Mouse (Mus musculus) forebrain, embryonic 11.5 days (tissue): Measurements from ENCODE around the gene Tmem56. TPM values are rescaled to one million over a fixed set of nuclear protein-coding genes. Genes with fewer than 3 reads are reported as not detected.
A peak's percentile ranks its signal among the peaks of the same experiment; 100 is the strongest.

Source experiments
- ATAC-seq: fragments of 200-750 bp; cut with Nextera tagmentation; replicated peaks from 2 replicates; pipeline ENCODE4 v1.8.0; 2017; ENCODE audit warnings: moderate TSS enrichment; ENCODE audit not compliant: low FRiP score
- DNase-seq: peaks from one replicate; pipeline ENCODE4 v3.0.0-alpha.2; 2017; ENCODE audit warnings: low spot score
- H3K27ac ChIP-seq: fragments of 300-500 bp; sonication (generic); 2 replicates; pipeline ENCODE4 v1.5.1; 2014; ENCODE audit warnings: low read depth, low read length
- H3K27me3 ChIP-seq: fragments of 300-500 bp; sonication (generic); 2 replicates; pipeline ENCODE4 v1.6.1; 2014; ENCODE audit warnings: mild to moderate bottlenecking, low read length, mixed read lengths; ENCODE audit not compliant: control insufficient read depth, insufficient read depth
- H3K36me3 ChIP-seq: fragments of 300-500 bp; sonication (generic); 2 replicates; pipeline ENCODE4 v1.6.1; 2014; ENCODE audit warnings: mild to moderate bottlenecking, low read length, moderate library complexity, mixed read lengths; ENCODE audit not compliant: control insufficient read depth, insufficient read depth
- H3K4me1 ChIP-seq: fragments of 300-500 bp; sonication (generic); replicated peaks from 2 replicates; pipeline ENCODE4 v1.6.1; 2014; ENCODE audit warnings: low read length, mixed read lengths; ENCODE audit not compliant: control insufficient read depth, insufficient read depth
- H3K4me2 ChIP-seq: fragments of 300-500 bp; sonication (generic); 2 replicates; pipeline ENCODE4 v1.6.1; 2014; ENCODE audit warnings: low read depth, mild to moderate bottlenecking, low read length, moderate library complexity, mixed read lengths; ENCODE audit not compliant: severe bottlenecking
- H3K4me3 ChIP-seq: fragments of 300-500 bp; sonication (generic); 2 replicates; pipeline ENCODE4 v1.5.1; 2014; ENCODE audit warnings: low read depth, low read length
- H3K9ac ChIP-seq: fragments of 300-500 bp; sonication (generic); 2 replicates; pipeline ENCODE4 v1.6.1; 2014; ENCODE audit warnings: low read length
- H3K9me3 ChIP-seq: fragments of 300-500 bp; sonication (generic); 2 replicates; pipeline ENCODE4 v1.6.1; 2016; ENCODE audit warnings: low read length, mixed read lengths; ENCODE audit not compliant: control insufficient read depth
- WGBS: fragments of 180-500 bp; shearing (Covaris S2); extraction: QIAGEN DNeasy Blood & Tissue Kit; methylation state at CpG from one replicate; pipeline ENCODE4 v1.1.7; 2014; 5-methylcytosine and 5-hydroxymethylcytosine counted together
- polyA plus RNA-seq: library from polyadenylated mRNA; unstranded; fragments of >200 nt; fragmentation: Nextera tagmentation; extraction: Ambion mirVana; gene quantifications from 2 replicates; pipeline ENCODE4 v1.2.1, GENCODE M21; 2014

Tmem56 gene
- polyA plus RNA-seq, 1 experiment from 2014 or later, result 3.1 TPM

DNA sequence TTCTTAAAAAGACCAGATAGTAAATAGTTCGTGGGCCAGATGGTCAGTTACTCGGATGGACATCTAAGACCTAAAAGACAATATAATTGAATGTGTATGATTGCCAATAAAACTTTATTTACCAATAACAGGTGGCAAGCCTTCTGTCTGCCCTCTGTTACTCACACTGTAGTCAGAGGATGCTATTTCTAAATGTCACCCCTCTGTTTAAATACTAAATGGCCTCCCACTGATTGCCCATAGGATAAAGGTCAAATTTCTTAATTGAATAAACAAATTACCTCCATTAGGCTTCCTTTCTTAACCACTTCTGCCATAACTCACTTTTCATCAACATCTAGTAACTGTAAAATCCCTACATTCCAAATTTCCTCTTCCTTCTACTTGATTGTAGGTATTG is 10.3 kb downstream of the Tmem56 start:
- WGBS, result 82% methylated on average over 2 of the region's 2 CpGs
- Histone ChIP-seq H3K27ac (no peak overlapping the region), H3K4me1 (no peaks in the 10 kb centered on the region), H3K9ac (no peak overlapping the region), H3K4me2 (no peak overlapping the region), H3K27me3 (no peaks in the 10 kb centered on the region), H3K9me3 (no peaks in the 10 kb centered on the region), H3K4me3 (no peak overlapping the region), H3K36me3 (no peaks in the 10 kb centered on the region)
- DNase-seq, result no peak
- no peak for ATAC-seq

DNA sequence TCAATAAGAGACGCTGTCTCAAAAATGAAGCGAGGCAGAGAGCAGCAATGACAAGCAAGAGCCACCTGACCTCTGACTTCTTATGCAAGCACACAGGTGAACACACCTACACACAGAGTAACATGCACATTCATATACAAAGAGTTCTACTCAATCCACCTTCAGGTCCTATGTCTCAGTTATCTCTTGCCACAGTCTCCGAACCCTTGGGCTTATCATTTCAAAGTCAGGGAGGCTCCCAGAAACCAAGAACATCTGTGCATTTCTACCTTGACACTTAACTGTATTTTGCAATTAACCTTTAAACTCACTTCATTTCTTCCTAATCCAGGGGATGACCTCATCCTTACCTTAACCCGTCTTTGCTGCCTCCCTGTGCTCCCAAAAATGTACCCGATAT is 15.6 kb downstream of the Tmem56 start:
- no peak for ATAC-seq
- no peak overlapping the region for H3K4me3 ChIP-seq
- H3K4me2 ChIP-seq, result no peak overlapping the region
- H3K36me3 ChIP-seq, result no peaks in the 10 kb centered on the region
- peaks cover 4% of the 10 kb centered on the region; the same call in 1 of the 2 replicates for H3K27me3 ChIP-seq
- no peaks in the 10 kb centered on the region for H3K4me1 ChIP-seq
- no peaks in the 10 kb centered on the region for H3K9me3 ChIP-seq
- 84% methylated on average over 5 of the region's 5 CpGs for WGBS
- no peak overlapping the region for H3K27ac ChIP-seq
- H3K9ac ChIP-seq, result no peak overlapping the region
- DNase-seq, result no peak

DNA sequence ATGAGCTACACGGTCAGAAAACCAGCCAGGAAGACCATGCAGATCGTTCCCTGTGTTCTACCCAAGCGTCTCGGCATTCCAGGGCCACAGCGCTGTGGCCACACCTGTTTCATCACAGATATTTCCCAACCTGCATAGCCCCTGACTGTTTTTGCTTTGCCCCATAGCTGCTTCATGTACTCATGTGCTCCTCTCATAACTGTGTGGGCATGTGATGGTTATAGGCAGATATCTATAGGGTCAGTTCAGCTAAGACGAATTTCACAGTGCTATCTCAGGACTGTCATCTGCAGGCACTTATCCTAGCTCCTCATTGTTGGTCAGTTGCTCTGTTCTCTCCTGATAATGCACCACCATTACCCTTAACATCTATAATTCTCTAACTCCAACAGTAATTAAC is 18.7 kb downstream of the Tmem56 start:
- Histone ChIP-seq H3K27ac (no peak overlapping the region), H3K27me3 (peaks cover 20% of the 10 kb centered on the region), H3K9ac (no peak overlapping the region), H3K36me3 (no peaks in the 10 kb centered on the region), H3K4me2 (no peak overlapping the region), H3K4me1 (0 out of 2 replicates have a peak, but pooled peaks cover 2% of the 10 kb centered on the region), H3K9me3 (no peaks in the 10 kb centered on the region), H3K4me3 (no peak overlapping the region)
- ATAC-seq (no peak), DNase-seq (no peak)
- 57% methylated on average over 6 of the region's 6 CpGs for WGBS

DNA sequence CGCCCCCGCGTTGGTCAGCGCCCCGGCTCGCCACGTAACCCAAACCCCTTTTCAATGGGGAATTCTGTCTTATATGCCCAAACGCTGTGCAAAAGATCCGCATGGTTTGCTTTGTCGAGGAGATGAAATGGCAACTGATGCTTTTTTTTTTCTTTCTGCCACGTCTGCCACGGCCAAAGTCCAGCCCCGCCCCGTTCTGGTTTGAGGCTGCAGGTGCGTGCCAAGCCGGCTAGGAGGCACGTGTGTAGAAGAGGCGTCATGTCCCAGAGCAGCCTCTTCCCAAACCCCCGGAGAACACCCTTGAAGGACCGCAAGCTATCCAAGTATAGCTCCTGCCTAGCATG is 19.7 kb downstream of the Tmem56 start:
- Histone ChIP-seq H3K4me1 (0 out of 2 replicates have a peak, but pooled peaks cover 2% of the 10 kb centered on the region), H3K27ac (no peak overlapping the region), H3K36me3 (no peaks in the 10 kb centered on the region), H3K4me2 (peak overlapping the region; percentile 100), H3K9me3 (no peaks in the 10 kb centered on the region), H3K4me3 (peak overlapping the region; percentile 78), H3K27me3 (peaks cover 20% of the 10 kb centered on the region), H3K9ac (peak overlapping the region; percentile 72)
- ATAC-seq, result peak; percentile 39
- peak; percentile 71 for DNase-seq
- 2% methylated on average over 20 of the region's 20 CpGs for WGBS

DNA sequence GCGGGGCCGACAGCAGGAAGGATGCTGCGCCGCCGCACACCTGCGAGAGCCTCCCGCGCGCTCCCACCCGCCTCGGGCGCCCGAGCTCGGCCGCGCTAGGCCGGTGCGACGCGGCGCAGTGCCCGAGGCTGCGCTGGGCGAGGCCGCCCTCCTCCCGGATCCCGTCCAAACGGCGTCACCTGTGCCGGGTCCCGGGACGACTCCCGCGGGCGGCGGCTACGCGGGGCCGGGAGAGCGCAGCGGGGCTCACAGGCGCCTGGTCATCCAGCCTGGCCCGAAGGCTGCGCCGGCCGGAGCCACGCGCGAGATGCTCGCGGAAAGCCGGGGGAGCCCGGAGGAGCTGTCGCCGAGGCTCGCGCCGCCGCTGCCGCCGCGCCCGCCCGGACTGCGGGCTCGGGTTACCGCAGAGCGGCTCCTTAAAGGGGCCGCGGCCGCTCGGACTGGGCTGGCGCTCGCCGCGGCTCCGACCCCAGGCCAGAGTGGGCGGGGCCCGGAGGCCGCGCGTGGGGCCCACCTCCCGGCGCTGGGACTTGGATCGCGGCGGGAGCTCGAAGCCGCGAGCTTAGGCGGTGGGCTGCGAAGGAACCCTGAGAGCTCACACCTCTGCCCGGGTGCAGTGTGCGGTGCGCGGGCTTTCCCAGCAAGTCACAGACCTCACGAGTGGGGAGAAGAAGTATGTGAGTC is 20.2 kb downstream of the Tmem56 start:
- H3K9ac ChIP-seq, result peak overlapping the region; percentile 72
- no peaks in the 10 kb centered on the region for H3K9me3 ChIP-seq
- peaks cover 20% of the 10 kb centered on the region for H3K27me3 ChIP-seq
- peak; percentile 84 for DNase-seq
- H3K4me1 ChIP-seq, result 0 out of 2 replicates have a peak, but pooled peaks cover 2% of the 10 kb centered on the region
- no peak overlapping the region for H3K27ac ChIP-seq
- peak overlapping the region; percentile 78 for H3K4me3 ChIP-seq
- peak; percentile 92 for ATAC-seq
- H3K36me3 ChIP-seq, result no peaks in the 10 kb centered on the region
- WGBS, result under 1% methylated on average over 85 of the region's 97 CpGs
- peak overlapping the region; percentile 100 for H3K4me2 ChIP-seq

DNA sequence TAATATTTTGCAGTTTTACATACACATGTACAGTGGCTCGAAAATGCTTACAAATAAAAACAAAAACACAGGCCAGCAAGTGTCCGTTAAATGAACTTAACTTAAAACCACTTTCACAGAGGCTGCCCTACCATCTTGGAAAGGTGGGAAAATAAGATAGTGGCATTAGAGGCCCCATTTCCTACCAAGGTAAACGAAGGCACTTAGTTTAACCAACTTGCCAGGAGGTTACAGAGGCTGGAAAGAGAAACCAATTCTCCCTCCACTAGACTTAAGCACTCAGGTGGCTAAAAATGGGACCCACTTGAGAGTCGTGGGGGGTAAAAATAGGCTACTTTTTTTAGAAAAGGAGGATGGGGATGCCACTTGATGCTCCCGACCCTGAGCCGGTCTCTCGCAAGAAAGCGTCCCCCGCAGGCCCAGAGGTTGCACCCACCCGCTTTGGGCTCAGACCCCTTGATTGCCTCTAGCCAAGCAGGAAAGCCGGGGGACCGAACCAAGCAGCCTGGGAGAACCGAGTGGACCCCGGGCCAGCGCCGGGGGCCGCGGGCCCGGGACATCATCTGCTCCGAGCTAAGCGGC is 20.9 kb downstream of the Tmem56 start:
- Histone ChIP-seq H3K9me3 (no peaks in the 10 kb centered on the region), H3K36me3 (no peaks in the 10 kb centered on the region), H3K4me1 (0 out of 2 replicates have a peak, but pooled peaks cover 2% of the 10 kb centered on the region), H3K27me3 (peaks cover 20% of the 10 kb centered on the region), H3K4me3 (peak overlapping the region; percentile 78), H3K4me2 (peak overlapping the region; percentile 100), H3K27ac (no peak overlapping the region), H3K9ac (peak overlapping the region; percentile 72)
- 8% methylated on average over 21 of the region's 21 CpGs for WGBS
- DNase-seq (peak; percentile 63), ATAC-seq (no peak; the same call in 1 of the 2 replicates)

DNA sequence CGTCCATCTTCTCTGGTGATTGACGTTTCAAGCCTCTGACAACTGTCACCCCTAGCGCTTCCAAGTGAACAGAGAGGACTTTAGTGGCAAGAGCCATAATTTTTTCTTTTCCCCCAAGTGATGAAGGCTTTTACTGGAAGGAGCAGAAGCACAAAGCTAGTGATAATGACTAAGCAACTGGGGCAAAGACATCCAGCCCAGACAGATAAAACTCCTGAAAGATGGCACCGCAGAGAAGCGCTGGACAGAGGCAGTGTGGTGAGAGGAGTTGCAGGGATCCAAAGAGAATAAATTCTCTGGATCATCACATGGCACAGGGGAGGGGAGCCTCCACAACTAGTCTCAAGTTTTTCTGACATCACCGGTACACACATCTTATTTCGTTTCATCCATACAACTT is 21.6 kb downstream of the Tmem56 start:
- Histone ChIP-seq H3K27ac (no peak overlapping the region), H3K9ac (no peak overlapping the region), H3K9me3 (no peaks in the 10 kb centered on the region), H3K36me3 (no peaks in the 10 kb centered on the region), H3K4me1 (0 out of 2 replicates have a peak, but pooled peaks cover 2% of the 10 kb centered on the region), H3K4me3 (no peak overlapping the region), H3K4me2 (no peak overlapping the region), H3K27me3 (peaks cover 20% of the 10 kb centered on the region)
- DNase-seq (no peak), ATAC-seq (no peak)
- WGBS, result 61% methylated on average over 7 of the region's 7 CpGs

DNA sequence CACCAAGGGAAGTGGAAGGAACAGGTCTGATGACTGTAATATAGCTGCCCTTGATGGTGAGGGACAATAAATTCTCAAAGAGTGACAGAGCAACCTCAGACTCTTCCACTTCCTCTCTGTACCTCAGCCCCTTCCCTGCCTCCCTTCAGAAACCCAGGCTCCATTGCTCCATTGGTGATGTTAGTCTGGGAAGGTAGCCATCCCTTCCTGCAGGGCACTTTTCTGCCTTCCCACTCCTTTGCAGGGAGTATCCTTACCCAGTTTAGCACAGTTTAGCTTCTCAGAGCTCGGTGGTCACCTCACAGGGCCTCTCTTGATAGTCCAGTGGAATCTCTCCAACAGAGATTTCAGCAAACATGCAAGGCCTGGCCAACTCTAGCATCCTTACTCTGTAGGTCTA is 22.1 kb downstream of the Tmem56 start:
- no peak for DNase-seq

DNA sequence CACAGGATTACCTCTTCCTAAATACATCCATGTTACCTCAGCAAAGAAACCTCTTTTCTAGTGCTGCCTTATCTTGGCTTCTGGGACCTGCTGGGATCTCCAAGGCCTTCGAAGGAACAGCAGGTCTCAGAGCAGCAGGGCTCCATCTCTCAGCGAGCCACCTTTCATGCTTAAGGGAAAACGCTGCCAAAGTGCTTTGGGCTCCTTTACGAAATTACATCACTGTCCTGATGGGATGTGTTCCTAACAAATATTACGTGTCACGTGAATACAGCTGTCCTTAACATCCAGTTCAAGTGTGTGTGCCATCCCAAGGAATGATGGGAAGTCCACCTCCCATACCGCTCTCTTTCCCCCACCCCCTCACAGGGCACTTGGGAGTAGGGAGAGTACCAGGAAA is 22.9 kb downstream of the Tmem56 start:
- H3K27ac ChIP-seq, result no peak overlapping the region
- H3K27me3 ChIP-seq, result peaks cover 20% of the 10 kb centered on the region
- no peak overlapping the region for H3K4me3 ChIP-seq
- ATAC-seq (no peak), DNase-seq (no peak)
- no peak overlapping the region for H3K4me2 ChIP-seq
- no peaks in the 10 kb centered on the region for H3K36me3 ChIP-seq
- no peaks in the 10 kb centered on the region for H3K9me3 ChIP-seq
- H3K4me1 ChIP-seq, result 0 out of 2 replicates have a peak, but pooled peaks cover 2% of the 10 kb centered on the region
- H3K9ac ChIP-seq, result no peak overlapping the region
- 77% methylated on average over 7 of the region's 7 CpGs for WGBS

More for the DNA sequence above, 22.1 kb downstream of the Tmem56 start:
- Histone ChIP-seq H3K36me3 (no peaks in the 10 kb centered on the region), H3K4me3 (no peak overlapping the region), H3K27me3 (peaks cover 20% of the 10 kb centered on the region), H3K4me1 (0 out of 2 replicates have a peak, but pooled peaks cover 2% of the 10 kb centered on the region), H3K4me2 (no peak overlapping the region), H3K9ac (no peak overlapping the region), H3K27ac (no peak overlapping the region), H3K9me3 (no peaks in the 10 kb centered on the region)
- no peak for ATAC-seq
- 68% methylated on average over 1 of the region's 1 CpGs for WGBS
